Mouse (Mus musculus) liver, embryonic 13.5 days (tissue): ENCODE data around the gene Hoxc12. TPM values are rescaled to one million over a fixed set of nuclear protein-coding genes. Genes with fewer than 3 reads are reported as not detected.

Experiments
- ATAC-seq: fragments of 200-750 bp; cut with Nextera tagmentation; 2 replicates; pipeline ENCODE4 v1.8.0; 2017; ENCODE audit warnings: low read depth, mild to moderate bottlenecking, moderate number of reproducible peaks, moderate library complexity
- DNase-seq: peaks from one replicate; pipeline ENCODE4 v3.0.0; 2022
- H3K27ac ChIP-seq: fragments of 300-500 bp; sonication (generic); 2 replicates; pipeline ENCODE4 v1.5.1; 2015; ENCODE audit warnings: moderate library complexity, mild to moderate bottlenecking, inconsistent platforms
- H3K27me3 ChIP-seq: fragments of 300-500 bp; sonication (generic); 2 replicates; pipeline ENCODE4 v1.6.1; 2015; ENCODE audit warnings: mild to moderate bottlenecking, inconsistent platforms
- H3K36me3 ChIP-seq: fragments of 300-500 bp; sonication (generic); 2 replicates; pipeline ENCODE4 v1.6.1; 2015; ENCODE audit warnings: mild to moderate bottlenecking, inconsistent platforms
- H3K4me1 ChIP-seq: fragments of 300-500 bp; sonication (generic); replicated peaks from 2 replicates; pipeline ENCODE4 v1.6.1; 2015; ENCODE audit warnings: inconsistent platforms
- H3K4me2 ChIP-seq: fragments of 300-500 bp; sonication (generic); 2 replicates; pipeline ENCODE4 v1.6.1; 2015; ENCODE audit warnings: inconsistent platforms, mild to moderate bottlenecking, moderate library complexity
- H3K4me3 ChIP-seq: fragments of 300-500 bp; sonication (generic); replicated peaks from 2 replicates; pipeline ENCODE4 v1.5.1; 2015; ENCODE audit warnings: mild to moderate bottlenecking, inconsistent platforms
- H3K9ac ChIP-seq: fragments of 300-500 bp; sonication (generic); 2 replicates; pipeline ENCODE4 v1.6.1; 2015; ENCODE audit warnings: mild to moderate bottlenecking, inconsistent platforms
- H3K9me3 ChIP-seq: fragments of 300-500 bp; sonication (generic); replicated peaks from 2 replicates; pipeline ENCODE4 v1.6.1; 2016; ENCODE audit warnings: inconsistent platforms
- WGBS: fragments of 180-500 bp; shearing (Covaris S2); methylation state at CpG from one replicate; pipeline ENCODE4 v1.1.7; 2015; ENCODE audit not compliant: insufficient replicate concordance; 5-methylcytosine and 5-hydroxymethylcytosine counted together
- polyA plus RNA-seq: library from polyadenylated mRNA; unstranded; fragments of >200 nt; fragmentation: Nextera tagmentation; extraction: Ambion mirVana; gene quantifications from 2 replicates; pipeline ENCODE4 v1.2.1, GENCODE M21; 2015

Gene Hoxc12
- polyA plus RNA-seq, 1 experiment from 2014 or later, result not detected

DNA sequence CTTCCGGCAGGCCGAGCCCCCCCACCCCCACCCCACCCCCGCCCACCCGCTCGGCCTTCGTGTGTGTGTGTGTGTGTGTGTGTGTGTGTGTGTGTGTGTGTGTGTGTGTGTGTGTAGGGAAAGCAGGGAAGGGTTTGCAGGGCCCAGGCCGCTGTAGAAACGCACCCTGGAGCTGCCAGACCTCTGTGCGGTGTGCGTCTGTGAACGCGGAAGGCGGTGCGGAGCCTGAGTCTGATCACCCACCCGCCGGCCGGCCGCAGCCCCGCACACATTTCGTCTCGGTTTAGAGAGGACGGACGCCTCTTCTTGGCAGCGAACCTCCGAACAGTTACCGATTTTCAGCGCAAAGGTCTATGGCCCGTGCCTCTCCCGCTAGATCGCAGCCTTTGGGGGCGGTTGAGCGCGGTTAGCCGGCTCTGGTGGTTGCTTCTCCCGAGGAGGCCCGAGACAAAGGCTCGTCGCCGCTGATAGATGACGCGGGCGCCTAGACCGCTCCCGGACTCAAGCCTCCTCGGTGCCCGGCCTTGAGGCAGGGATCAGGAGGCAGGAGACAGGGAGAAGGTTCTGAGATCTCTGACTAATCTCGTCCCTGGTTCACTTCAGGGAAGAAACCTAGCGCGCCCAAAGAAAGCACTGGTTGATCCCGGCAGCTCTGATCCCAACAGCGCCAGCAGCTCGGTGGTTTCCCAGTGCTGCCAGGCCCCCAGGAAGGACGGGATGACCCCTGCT, 6.3 kb downstream of the Hoxc12 start:
- H3K9ac ChIP-seq, result no peak overlapping the region
- no peaks in the 10 kb centered on the region for H3K4me1 ChIP-seq
- 1% methylated on average over 52 of the region's 53 CpGs for WGBS
- no peak for DNase-seq
- H3K4me3 ChIP-seq, result no peak overlapping the region
- no peak overlapping the region for H3K4me2 ChIP-seq
- peaks cover 100% of the 10 kb centered on the region for H3K27me3 ChIP-seq
- no peaks in the 10 kb centered on the region for H3K9me3 ChIP-seq
- no peak for ATAC-seq
- H3K27ac ChIP-seq, result no peak overlapping the region
- H3K36me3 ChIP-seq, result no peaks in the 10 kb centered on the region

- H3K27me3 ChIP-seq, result peaks cover 100% of the 10 kb centered on the region
- H3K4me1 ChIP-seq, result no peaks in the 10 kb centered on the region
- H3K9ac ChIP-seq, result no peak overlapping the region
- no peak for DNase-seq
- H3K36me3 ChIP-seq, result no peaks in the 10 kb centered on the region
- ATAC-seq, result no peak
- H3K4me3 ChIP-seq, result no peak overlapping the region
- WGBS, result 4% methylated on average over 5 of the region's 5 CpGs
- H3K9me3 ChIP-seq, result no peaks in the 10 kb centered on the region
- no peak overlapping the region for H3K27ac ChIP-seq
- H3K4me2 ChIP-seq, result no peak overlapping the region
These were observed 6.9 kb downstream of the Hoxc12 start for GRCm38 (mm10) chr15:102943468-102943813.

- H3K4me3 ChIP-seq, result no peak overlapping the region
- ATAC-seq, result no peak
- H3K27ac ChIP-seq, result no peak overlapping the region
- H3K9ac ChIP-seq, result no peak overlapping the region
- peaks cover 100% of the 10 kb centered on the region for H3K27me3 ChIP-seq
- WGBS, result 7% methylated on average over 22 of the region's 22 CpGs
- H3K4me1 ChIP-seq, result no peaks in the 10 kb centered on the region
- no peaks in the 10 kb centered on the region for H3K36me3 ChIP-seq
- H3K9me3 ChIP-seq, result no peaks in the 10 kb centered on the region
- no peak overlapping the region for H3K4me2 ChIP-seq
- DNase-seq, result no peak
These were observed 8.9 kb downstream of the Hoxc12 start for GRCm38 (mm10) chr15:102945185-102946077.

DNA sequence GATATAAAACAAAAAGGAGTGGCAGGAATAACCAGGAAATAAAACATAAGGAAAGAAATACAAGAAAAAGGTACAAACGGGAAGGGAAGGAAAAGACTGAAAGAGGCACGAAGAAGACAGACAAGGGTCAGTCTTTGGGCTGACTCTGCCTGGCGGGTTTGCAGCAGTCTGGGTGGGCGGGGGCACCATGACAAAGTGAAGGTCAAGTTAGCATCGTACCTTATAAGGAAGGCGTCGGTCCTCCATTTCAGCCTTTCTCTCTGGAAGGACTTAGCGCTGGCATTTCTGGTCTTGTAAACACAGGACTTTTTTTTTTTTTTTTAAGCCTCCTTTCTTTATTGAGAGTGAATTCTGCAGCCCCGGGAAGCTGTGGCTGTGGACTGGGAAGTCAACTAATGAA, 10.7 kb downstream of the Hoxc12 start:
- peaks cover 100% of the 10 kb centered on the region for H3K27me3 ChIP-seq
- no peaks in the 10 kb centered on the region for H3K4me1 ChIP-seq
- DNase-seq (no peak), ATAC-seq (no peak)
- H3K9me3 ChIP-seq, result no peaks in the 10 kb centered on the region
- H3K36me3 ChIP-seq, result no peaks in the 10 kb centered on the region
- no peak overlapping the region for H3K4me2 ChIP-seq
- 2% methylated on average over 9 of the region's 9 CpGs for WGBS
- no peak overlapping the region for H3K4me3 ChIP-seq
- H3K27ac ChIP-seq, result no peak overlapping the region
- no peak overlapping the region for H3K9ac ChIP-seq

DNA sequence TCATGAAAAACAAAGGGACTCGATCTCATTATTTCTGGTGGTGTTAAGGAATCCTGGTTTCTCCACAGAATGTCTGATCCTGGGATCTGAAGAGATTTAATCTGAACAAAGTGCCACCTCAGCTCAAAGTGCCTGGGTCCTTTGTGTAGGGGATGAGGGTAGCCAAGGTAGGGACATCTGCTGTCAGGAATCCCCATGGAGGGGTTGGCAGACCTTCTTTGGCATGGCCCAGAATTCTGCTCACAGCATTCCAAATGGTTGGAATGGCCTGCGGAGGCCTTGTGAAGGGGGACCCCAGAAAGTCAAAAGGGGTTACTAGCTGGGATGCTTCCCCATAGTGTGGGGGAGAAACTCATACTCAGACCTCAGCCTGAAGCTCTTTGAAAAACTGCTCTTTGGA, 12.3 kb downstream of the Hoxc12 start:
- H3K4me3 ChIP-seq, result no peak overlapping the region
- H3K36me3 ChIP-seq, result no peaks in the 10 kb centered on the region
- no peak for ATAC-seq
- no peak overlapping the region for H3K4me2 ChIP-seq
- H3K27me3 ChIP-seq, result peaks cover 100% of the 10 kb centered on the region
- no peak for DNase-seq
- no peak overlapping the region for H3K27ac ChIP-seq
- WGBS, result 8% methylated on average over 2 of the region's 2 CpGs
- no peak overlapping the region for H3K9ac ChIP-seq
- no peaks in the 10 kb centered on the region for H3K4me1 ChIP-seq
- no peaks in the 10 kb centered on the region for H3K9me3 ChIP-seq

DNA sequence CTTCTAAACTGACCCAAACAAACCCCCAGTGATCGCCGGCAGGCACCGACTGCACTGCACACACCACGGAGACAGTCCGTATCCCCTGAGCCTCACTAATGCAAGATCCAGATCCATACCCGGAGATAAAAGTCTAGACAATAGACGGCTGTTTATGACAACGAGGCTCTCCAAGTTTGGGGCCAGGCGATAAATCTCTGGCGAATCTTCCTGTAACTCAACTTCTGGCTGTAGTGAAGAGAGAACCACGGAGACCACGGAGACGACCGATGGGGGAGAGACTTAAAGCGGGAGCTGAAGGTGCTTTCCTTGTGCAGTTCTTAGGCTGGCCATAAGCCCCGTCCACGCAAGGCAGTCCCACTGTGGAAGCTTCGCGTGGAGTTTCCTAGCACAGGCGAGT, 13.1 kb downstream of the Hoxc12 start:
- ATAC-seq, result no peak
- no peak overlapping the region for H3K4me2 ChIP-seq
- H3K4me3 ChIP-seq, result no peak overlapping the region
- DNase-seq, result no peak
- H3K4me1 ChIP-seq, result no peaks in the 10 kb centered on the region
- H3K9me3 ChIP-seq, result no peaks in the 10 kb centered on the region
- no peak overlapping the region for H3K9ac ChIP-seq
- H3K27me3 ChIP-seq, result peaks cover 100% of the 10 kb centered on the region
- H3K27ac ChIP-seq, result no peak overlapping the region
- no peaks in the 10 kb centered on the region for H3K36me3 ChIP-seq
- 2% methylated on average over 20 of the region's 20 CpGs for WGBS

GRCm38 (mm10) chr15:102950877-102951276, 14.3 kb downstream of the Hoxc12 start:
- ATAC-seq, result no peak
- H3K27ac ChIP-seq, result no peak overlapping the region
- 7% methylated on average over 2 of the region's 2 CpGs for WGBS

DNA sequence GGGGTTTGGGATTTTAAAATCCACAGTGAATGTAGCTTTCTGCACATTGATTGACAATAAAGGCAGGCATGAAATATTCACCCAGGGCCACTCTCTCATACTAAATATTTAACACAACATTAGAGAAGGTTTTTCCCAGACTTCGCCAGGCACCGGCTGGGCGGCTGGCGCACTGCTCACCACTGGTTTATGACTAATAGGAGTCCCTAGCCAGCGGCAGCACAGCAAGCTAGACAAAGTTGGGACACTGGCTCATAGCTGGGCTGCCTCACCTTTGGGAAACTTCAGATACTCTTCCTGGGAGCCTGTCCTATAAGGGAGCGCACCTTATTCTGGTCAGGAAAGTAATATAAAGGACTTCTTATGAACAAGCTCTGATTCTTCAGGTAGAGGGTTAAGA, 17.0 kb downstream of the Hoxc12 start:
- no peaks in the 10 kb centered on the region for H3K9me3 ChIP-seq

More at GRCm38 (mm10) chr15:102950877-102951276, 14.3 kb downstream of the Hoxc12 start:
- Histone ChIP-seq H3K4me2 (no peak overlapping the region), H3K9me3 (no peaks in the 10 kb centered on the region), H3K27me3 (peaks cover 100% of the 10 kb centered on the region), H3K4me1 (no peaks in the 10 kb centered on the region), H3K9ac (no peak overlapping the region), H3K4me3 (no peak overlapping the region), H3K36me3 (no peaks in the 10 kb centered on the region)
- no peak for DNase-seq

DNA sequence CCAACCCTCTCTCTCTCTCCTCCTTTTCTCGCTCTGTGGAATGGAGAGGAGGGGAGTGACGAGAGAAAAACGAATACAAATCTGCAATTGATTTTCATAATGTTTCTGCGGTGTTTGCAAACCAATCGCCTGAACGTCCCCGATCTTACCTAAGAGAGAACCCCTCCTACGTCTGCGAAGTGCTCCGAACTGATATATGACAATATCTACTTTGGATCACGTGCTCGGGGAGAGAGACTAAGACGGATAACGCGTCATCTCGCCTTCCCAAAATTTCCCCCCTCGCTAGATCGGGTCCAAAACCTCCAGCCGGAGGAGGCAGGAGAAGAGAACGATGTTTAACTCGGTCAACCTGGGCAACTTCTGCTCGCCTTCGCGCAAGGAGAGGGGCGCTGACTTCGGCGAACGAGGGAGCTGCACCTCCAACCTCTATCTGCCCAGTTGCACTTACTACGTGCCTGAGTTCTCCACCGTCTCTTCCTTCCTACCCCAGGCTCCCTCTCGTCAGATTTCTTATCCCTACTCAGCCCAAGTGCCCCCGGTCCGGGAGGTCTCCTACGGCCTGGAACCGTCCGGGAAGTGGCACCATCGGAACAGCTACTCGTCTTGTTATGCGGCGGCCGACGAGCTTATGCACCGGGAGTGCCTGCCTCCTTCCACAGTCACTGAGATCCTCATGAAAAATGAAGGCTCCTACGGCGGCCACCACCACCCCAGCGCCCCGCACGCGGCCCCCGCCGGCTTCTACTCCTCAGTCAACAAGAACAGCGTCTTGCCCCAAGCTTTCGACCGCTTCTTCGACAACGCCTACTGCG, 17.8 kb downstream of the Hoxc12 start, which contains the start of gene Hoxc11:
Gene Hoxc11 (plus strand): TSS at position 236 of the 815 bp plus-strand sequence.
- WGBS, result 2% methylated on average over 56 of the region's 57 CpGs
- no peak within 1 kb of the TSS for H3K9ac ChIP-seq
- no peak within 1 kb of the TSS for H3K4me2 ChIP-seq
- DNase-seq, result no peak
- H3K36me3 ChIP-seq, result no peaks in the 10 kb centered on the region
- H3K9me3 ChIP-seq, result no peaks in the 10 kb centered on the region
- H3K4me1 ChIP-seq, result no peaks in the 10 kb centered on the region
- no peak for ATAC-seq
- H3K27ac ChIP-seq, result no peak within 1 kb of the TSS
- no peak within 1 kb of the TSS for H3K4me3 ChIP-seq
- peaks cover 99% of the 10 kb centered on the region for H3K27me3 ChIP-seq

More for the DNA sequence above, 17.0 kb downstream of the Hoxc12 start:
- Histone ChIP-seq H3K36me3 (no peaks in the 10 kb centered on the region), H3K27ac (no peak overlapping the region), H3K4me2 (no peak overlapping the region), H3K4me1 (no peaks in the 10 kb centered on the region), H3K27me3 (peaks cover 100% of the 10 kb centered on the region), H3K9ac (no peak overlapping the region), H3K4me3 (no peak overlapping the region)
- DNase-seq (no peak), ATAC-seq (no peak)
- WGBS, result 9% methylated on average over 6 of the region's 6 CpGs

- H3K9ac ChIP-seq, result no peak overlapping the region
- no peak overlapping the region for H3K4me3 ChIP-seq
- no peaks in the 10 kb centered on the region for H3K36me3 ChIP-seq
- H3K9me3 ChIP-seq, result no peaks in the 10 kb centered on the region
- ATAC-seq (no peak), DNase-seq (no peak)
- no peak overlapping the region for H3K27ac ChIP-seq
- no peak overlapping the region for H3K4me2 ChIP-seq
- H3K27me3 ChIP-seq, result peaks cover 99% of the 10 kb centered on the region
- 2% methylated on average over 28 of the region's 28 CpGs for WGBS
- no peaks in the 10 kb centered on the region for H3K4me1 ChIP-seq
These were observed 18.4 kb downstream of the Hoxc12 start for GRCm38 (mm10) chr15:102955007-102955382.
